Mouse (Mus musculus) urinary bladder, adult 18-20 months (tissue): ENCODE measurements around the gene Hectd1.
A peak's percentile ranks its signal among the peaks of the same experiment; 100 is the strongest.

Source experiments
- DNase-seq, 2 experiments: peaks; one replicate each; pipeline ENCODE4 v3.0.0; 2022; ENCODE audit warnings: low spot score in 2 of 2, mixed read lengths in 2 of 2

Gene Hectd1

GRCm38 (mm10) chr12:51829290-51830076 is at the start of gene Hectd1:
Gene Hectd1 (minus strand): TSS chr12:51829536.
- peak; percentile 73 to 76 for DNase-seq

DNA sequence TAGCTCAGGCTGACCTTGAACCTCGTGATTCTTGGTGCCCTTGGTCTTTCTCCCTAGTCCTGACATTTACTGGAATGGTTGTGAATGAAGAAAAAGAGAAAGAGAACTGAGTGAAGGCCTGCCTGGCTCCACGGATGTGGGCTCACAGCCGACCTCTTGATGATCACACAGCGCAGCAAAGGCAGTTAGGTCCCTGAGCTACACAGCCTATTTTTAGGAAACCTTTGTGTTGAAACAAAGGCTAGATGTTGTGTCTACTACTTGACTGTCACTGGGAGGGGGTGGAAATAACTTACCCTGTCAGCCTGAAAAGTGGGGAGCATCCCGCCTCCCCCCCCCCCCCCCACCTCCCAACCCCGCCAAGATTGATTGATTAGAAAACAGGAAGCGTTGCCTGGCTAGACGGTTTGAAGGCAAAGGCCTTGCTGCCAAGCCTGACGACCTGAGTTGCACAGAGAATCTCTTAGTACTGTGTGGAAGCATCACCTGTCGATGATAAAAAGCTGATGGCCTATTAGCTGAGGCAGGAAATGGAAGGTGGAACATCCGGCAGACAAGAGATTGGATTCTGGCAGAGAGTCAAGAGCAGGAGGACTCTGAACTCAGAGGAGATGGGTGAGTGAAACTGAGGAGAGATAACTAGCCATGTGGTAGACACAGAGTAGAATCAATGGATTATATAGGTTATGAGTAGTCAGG is 42.3 kb upstream of the Hectd1 start:
- no peak for DNase-seq

GRCm38 (mm10) chr12:51869511-51869910 is 40.2 kb upstream of the Hectd1 start:
- DNase-seq: no peak

DNA sequence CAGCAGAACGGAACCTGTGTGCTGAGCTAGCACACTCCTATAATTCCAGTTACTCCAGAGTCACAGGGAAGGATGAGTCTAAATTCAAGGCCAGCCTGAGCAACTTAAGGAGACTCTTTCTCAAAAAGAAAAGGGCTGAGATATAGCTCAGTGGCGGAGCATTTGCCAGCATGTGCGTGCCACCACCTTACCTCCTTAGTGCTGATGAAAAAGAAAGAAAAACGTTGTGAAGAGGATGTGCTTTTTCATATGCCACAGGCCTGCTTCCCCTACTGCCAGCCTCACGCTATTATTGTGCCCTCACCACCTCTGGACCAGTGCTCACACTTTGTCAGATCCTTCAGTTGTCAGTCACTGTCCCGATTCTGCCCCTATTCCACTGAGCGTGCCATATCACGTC is 37.7 kb upstream of the Hectd1 start:
- DNase-seq: no peak

DNA sequence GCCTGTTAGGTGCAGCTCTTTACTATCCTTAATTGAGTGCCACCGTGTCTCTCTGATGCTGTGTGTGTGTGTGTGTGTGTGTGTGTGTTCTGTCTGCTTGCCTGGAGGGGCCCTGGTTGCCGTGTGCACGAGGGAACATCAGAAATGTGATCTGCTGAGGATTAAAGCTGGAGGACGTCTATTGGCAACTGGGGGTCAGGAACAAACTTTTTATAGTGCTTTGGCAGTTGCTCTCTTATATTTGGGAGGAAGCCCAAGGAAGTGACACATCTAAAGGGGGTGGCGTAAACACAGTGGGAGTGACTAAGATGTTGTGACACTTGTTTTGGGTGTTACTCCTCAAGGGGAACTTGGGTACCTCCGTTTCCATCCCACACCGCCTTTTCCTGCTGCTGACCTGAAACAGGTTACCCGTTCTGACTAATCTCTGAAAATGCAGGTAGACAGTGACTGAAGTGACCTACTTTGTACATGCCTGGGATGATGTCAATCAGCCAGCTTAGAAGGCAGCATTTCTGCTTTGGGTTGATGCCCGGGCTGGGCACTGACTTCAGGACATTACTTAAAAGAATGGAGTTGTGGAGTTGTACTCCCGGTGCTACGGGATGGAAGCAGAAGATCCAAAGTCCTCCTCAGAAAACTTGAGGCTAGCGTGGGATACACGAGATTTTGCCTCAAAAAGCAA is 37.0 kb upstream of the Hectd1 start:
- DNase-seq: peak; percentile 19 to 46

DNA sequence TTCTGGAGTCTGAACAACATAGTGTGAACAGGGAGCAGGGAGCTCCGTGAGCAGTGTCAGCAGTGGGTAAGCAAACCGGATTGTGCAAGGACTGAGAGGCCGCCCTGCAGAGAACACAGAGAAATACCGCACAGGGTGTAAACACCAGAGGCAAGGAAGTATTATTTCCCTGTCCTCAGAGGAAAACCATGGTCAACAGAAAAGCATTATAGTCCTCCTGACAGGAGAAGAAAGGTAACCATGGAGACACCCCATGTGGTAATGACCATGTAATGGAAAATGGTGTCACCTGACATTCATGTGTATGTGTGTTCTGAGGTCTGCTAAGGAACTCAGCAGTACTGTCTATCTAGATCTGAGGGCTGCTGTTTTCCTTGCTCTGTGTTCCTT is 36.4 kb upstream of the Hectd1 start:
- DNase-seq: peak in 1 of 2 experiments; percentile 67

DNA sequence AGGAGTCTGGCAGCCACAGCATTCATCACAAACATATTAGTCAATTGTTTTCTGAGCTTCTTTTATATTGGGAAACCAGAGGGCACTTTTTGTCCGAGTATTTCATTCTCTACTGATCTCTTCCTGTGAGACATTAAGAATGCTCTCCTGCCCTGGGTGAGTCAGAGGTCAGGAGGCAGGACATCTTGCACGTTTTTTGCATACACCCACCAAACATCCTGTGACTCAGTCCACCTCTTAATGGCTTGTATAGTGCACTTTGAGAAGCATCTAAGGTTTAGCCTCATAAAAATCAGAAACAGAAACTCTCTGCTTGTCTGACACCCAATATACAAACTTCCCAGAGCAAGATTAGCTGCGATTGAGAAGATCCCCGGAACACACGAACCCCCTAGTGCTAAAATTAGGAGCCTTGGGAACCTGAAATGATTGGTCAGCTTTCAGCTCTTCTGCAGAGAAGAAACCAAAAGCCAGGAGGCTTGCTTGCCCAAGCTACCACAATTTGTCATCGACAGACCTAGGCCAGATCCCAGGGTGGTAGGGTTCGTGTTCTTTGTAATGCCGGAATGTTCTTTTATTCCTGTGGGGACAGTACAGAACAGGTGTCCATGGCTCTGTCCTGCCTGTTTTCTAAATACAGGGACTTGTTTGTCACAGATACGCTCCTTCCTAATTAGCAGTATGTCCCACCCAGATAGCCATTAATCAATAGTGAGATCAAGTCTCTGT is 35.9 kb upstream of the Hectd1 start:
- peak in 1 of 2 experiments; percentile 38 for DNase-seq

- DNase-seq: no peak
Observed at GRCm38 (mm10) chr12:51863116-51864002, 34.0 kb upstream of the Hectd1 start.

- no peak for DNase-seq
Observed at GRCm38 (mm10) chr12:51858134-51859028, 29.0 kb upstream of the Hectd1 start.

DNA sequence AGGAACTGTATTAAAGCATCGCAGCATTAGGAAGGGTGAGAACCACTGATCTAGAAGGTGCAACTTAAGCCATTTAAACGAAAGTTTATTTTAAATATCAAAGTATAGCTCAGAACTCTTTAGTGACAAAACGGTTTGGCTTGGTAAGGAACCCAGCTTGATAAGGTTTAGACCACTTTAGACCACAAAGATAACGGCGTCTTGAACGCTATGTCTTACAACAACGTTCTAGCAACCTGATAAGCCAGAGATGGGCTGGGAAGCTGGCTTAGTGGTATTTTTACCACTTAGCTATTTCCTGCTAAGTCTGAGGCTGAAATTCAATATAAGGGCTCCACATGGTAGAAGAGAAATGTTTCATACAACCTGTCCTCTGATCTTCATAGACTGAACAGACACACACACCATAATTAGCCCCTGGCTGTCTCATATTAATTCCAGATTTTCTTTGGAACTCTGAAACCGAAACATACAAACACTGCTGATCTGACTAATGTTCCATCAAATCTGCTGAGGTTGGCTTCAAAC is 27.5 kb upstream of the Hectd1 start:
- no peak for DNase-seq

DNA sequence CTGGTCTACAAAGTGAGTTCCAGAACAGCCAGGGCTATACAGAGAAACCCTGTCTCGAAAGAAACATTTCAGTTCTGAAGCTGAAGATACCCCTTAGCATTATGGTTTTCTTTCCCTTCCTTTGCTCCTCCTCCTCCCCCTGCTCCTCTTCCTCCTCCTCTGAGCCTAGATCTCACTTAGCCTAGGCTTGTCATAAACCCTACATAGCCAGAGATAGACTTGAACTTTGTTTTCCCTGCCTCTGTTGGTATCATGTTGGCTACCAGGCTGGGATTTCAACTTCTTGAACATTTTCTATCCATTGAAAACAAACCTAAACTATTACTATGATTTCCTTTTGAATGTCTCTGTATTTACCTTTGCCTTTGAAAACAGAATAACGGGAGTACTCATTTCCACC is 26.5 kb upstream of the Hectd1 start:
- DNase-seq: no peak

DNA sequence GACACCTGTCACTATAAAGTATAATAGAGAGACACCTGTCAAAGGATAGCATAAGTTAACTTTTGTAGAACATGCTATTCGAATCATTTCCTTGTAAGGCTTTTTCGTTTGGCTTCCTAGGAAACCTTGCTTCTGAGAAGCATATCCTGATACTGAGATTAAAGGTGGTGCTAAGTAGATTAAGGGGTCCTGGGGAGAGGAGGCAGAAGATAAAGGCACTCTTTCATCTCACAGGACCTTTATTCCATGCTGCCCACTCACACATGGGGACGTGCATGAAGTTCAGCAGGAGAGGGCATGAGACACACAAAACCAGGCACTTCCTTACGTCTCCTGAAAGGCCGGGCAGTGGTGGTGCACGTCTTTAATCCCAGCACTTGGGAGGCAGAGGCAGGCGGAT is 26.1 kb upstream of the Hectd1 start:
- no peak for DNase-seq

DNA sequence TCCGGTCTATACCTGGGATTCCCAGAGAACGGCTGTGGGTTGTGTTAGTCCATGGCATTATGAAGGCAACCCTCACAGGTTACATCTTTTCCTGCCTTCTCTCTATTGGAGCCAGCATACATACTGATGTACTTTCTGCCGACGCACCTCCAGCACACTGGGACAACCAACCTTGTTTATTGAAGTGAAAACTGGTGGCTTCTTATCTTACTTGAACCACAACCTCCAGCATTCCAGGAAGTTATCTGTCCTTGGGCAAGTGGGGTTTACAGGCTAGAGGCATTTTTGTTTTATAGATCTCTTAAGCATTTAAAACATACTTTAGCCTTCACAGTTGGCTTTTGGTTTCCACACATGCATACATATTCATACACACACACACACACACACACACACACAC is 22.3 kb upstream of the Hectd1 start:
- DNase-seq: no peak

DNA sequence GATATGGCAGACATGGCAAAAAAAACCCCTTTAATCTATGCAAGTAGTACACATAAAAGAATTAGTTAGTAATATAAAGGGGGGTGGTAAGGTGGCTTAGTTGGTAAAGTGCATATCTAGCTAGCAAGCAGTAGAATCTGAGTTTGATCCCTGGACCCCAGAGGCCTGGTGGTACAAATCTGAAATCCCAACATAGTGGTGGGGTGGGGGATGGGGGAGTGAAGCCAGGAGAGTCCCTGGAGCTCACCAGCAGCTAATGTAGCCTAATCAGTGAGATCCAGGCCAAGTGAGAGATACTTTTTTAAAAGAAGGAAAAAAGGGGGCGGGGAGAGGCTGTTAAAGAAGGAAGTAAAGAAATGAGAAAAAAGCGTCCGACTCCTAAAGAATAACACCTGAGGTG is 21.8 kb upstream of the Hectd1 start:
- DNase-seq: no peak

- no peak for DNase-seq
Observed at GRCm38 (mm10) chr12:51850339-51850738, 21.0 kb upstream of the Hectd1 start.

DNA sequence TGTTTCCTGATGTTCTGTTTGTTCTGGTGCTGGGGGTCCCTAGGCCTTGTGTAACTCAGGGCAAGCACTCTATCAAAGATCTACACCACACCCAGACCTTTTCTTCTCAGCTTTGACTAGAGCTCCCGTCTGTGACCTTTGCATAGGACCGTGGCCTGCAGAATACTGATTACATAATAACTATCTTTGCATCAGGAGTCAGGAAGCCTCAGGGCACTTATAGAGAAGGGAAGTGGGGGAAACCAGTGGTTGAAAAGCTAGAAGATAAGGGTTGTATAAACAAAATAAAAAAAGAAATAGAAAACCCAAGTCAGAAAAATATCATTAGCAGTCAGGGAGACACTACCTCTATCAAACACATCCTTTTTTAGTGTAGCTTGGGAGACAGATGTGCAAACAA is 20.6 kb upstream of the Hectd1 start:
- no peak for DNase-seq

GRCm38 (mm10) chr12:51847953-51848680 is 18.8 kb upstream of the Hectd1 start:
- DNase-seq: peak in 1 of 2 experiments; percentile 70

DNA sequence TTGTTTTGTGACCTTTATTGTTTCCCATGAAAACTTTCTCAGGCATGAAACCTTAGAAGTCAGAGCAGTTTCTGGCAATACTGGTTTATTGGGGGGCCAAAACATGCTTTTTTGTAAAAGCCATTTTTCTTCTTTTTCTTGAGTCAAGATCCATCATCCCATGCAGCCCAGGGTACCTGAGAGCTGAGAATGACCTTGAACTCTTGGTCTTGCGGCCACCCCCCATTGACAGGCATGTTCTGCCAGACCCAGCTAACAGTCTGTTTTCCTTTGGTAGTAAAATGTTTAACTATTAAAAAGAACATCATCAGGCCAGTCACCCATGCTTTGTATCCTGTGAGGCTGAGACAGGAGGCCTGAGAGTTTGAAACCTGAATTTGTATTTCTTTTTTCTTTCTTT is 15.9 kb upstream of the Hectd1 start:
- no peak for DNase-seq

GRCm38 (mm10) chr12:51844771-51845256 is 15.5 kb upstream of the Hectd1 start:
- peak; percentile 94 to 99 for DNase-seq
